Comparison of ENCODE assay signal across 21 mouse cellular contexts in genomic region chr3:27703081-27703480, GRCm38 (mm10).
"Had no signal": no experiment of that assay in that cellular context is flagged by ENCODE, and none has a peak within 500 bp of the region (broad histone marks: within the 10 kb centered on the region; RNA-seq: fewer than 3 reads in every experiment).

No protein-coding gene starts in this region.

- H3K4me3 ChIP-seq: lung, embryonic 15.5 days; midbrain, embryonic 10.5 days; midbrain, embryonic 12.5 days; myocyte; neural tube, embryonic 13.5 days; neural tube, embryonic 15.5 days had no signal

- H3K36me3 ChIP-seq: midbrain, embryonic 12.5 days; neural tube, embryonic 13.5 days; neural tube, embryonic 15.5 days had no signal

- H3K4me1 ChIP-seq: midbrain, embryonic 12.5 days had no signal

- H3K9me3 ChIP-seq: lung, embryonic 15.5 days; midbrain, embryonic 10.5 days; midbrain, embryonic 12.5 days; neural tube, embryonic 13.5 days; neural tube, embryonic 15.5 days had no signal

- DNase-seq: liver, postnatal 0 days; lung, adult 2 months; lung, postnatal 14 days; lung, postnatal 4 days; midbrain, embryonic 14.5 days; retina, postnatal 1 day; right cerebral cortex, adult 18-20 months; right cerebral cortex, postnatal 25 days; right cerebral cortex, postnatal 4 days; spleen, adult 18-20 months; thymus, adult 2 months; thymus, postnatal 25 days; thymus, postnatal 4 days had no signal

- H3K27me3 ChIP-seq: lung, embryonic 15.5 days; midbrain, embryonic 12.5 days; neural tube, embryonic 13.5 days; neural tube, embryonic 15.5 days had no signal

- H3K9ac ChIP-seq: liver, postnatal 0 days; lung, embryonic 15.5 days; midbrain, embryonic 12.5 days; neural tube, embryonic 13.5 days; neural tube, embryonic 15.5 days had no signal

- ATAC-seq: lung, postnatal 0 days; midbrain, embryonic 16.5 days had no signal

- H3K27ac ChIP-seq: lung, embryonic 15.5 days; midbrain, embryonic 10.5 days; midbrain, embryonic 12.5 days; neural tube, embryonic 13.5 days; neural tube, embryonic 15.5 days had no signal

- H3K4me2 ChIP-seq: lung, embryonic 15.5 days; midbrain, embryonic 12.5 days; neural tube, embryonic 13.5 days; neural tube, embryonic 15.5 days had no signal
